Mouse (Mus musculus): ENCODE measurements around the gene Ptchd4.

Ptchd4 gene

DNA sequence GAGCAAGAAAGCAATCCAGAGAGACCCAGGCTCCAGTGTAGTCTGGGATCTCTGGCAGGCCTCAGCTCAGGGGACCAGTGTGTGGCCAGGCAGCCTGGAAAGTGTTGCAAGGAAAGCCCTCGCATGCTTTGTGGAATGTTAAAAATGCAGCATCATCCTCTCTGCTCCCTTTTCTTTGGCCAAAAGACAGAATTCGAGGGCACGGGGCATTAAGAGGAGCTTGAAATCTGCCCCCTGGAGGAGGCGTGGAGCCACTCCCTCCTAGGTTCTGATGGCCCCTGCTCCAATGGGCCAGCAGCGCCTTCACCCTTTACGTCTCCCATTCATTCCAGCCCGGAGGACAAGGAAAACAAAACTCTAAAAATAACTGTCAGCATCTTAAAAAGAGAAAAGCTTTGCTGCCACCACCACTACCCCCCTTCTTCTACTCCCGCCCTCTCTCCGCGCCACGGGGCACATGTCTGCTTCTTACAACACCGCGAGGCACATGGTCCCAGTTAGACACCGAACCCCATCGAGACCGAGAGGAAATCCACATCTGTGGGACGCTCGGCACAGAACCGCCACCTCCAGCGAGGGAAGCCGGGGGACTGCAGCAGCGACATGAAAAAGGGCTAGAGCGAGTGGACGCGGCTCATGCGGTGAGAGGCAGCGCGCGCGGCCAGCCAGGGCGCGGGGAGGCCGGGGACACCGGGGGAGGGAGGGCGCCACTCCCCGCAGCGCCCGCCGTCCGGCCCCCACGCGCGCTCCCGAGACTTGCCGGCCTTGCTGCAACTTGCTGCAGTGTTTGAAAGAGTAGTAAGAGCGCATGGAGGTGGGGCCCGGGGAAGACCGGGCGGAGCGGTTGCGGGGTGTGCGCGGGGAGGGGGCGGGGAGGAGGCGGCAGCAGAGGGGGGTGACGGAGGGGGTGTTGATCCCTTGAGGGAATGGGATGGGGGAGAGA lies at the start of gene Ptchd4:
Ptchd4 (plus strand) TSS at position 279 of the 943 bp plus-strand sequence.
- DNase-seq (ENCODE audit: low read depth, low spot score) = peak; percentile 29

GRCm38 (mm10) chr17:42276861-42277260 lies 38.9 kb upstream of the Ptchd4 start:
- DNase-seq (ENCODE audit: low read depth, low spot score) = peak; percentile 32

DNA sequence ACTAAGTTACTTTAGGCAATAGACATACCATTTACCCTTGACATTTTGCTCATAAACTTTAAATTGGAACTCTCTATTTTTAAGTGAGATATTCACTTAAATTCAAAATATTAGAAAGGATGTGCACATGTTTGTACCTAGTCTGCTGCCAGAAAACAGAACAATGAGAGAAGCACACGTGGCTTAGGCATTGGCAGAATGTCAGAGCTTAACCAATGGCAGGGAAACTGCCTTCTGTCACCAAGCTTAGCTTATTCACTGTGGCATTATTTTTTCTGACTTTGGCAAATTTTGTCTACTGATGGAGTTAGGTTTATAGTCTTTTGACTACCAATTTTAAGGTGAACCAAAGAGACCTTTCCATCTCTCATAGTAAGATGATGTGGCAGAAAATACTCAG lies 31.4 kb upstream of the Ptchd4 start:
- no peak for DNase-seq (ENCODE audit: low read depth, low spot score)

DNA sequence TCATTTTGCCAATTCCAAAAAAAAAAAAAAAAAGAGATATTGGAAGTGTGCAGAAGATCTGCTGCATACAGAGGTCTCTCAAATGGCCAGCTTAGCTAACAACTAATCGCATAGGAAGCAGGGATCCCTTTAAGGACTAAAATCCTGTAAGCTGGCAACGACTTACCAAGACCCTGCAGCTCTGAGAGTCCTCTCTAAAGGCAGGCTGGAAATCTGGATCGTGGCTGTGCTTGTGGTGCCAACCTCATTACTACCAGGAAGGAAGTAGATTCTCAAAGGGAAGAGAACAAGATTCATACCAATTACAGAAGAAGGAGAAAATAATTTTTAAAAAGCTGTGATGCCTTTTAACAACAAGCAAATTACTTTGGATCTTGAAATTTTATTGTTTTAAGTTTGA lies 29.5 kb upstream of the Ptchd4 start:
- no peak for DNase-seq (ENCODE audit: low read depth, low spot score)

- DNase-seq (ENCODE audit: low read depth, low spot score) = no peak
These were observed 25.4 kb upstream of the Ptchd4 start for GRCm38 (mm10) chr17:42290341-42290740.

DNA sequence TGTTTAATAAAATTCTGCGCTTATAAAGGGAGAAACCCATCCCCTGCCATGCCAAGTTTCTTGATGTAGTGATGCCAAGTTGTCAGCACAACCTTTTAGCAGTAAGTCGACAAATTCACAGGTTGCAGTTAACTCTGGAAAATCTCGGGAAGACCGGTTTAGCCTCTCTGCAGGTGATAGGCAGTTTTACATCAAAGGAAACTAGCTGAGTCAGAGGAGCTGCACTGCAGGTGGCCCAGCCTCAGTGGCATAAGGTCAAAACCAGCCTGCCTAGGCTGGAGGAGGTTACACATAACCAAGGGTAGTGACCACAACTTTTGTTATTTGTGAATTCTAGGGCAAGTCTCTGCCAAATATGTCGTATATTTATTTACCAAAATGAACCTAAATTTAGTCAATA lies 24.0 kb upstream of the Ptchd4 start:
- no peak for DNase-seq (ENCODE audit: low read depth, low spot score)

DNA sequence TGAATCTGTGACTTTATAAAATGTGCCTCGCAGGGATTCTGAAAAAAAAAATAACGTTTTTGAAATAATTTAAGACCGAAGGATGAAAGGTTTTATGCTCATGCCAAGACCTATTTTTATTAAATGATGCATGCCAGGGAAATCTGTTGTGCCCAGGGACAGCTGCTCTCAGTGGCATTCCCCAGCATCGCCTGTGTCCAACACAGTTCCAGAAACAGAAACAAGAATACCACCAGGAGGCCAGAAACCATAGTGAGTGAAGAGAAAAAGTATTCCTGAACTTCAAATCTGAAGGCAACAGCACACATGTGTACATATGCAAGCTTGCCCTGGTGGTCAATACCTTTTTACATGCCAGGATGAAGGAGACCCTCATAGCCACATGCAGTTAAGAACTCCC lies 17.8 kb upstream of the Ptchd4 start:
- DNase-seq (ENCODE audit: low read depth, low spot score) = no peak

GRCm38 (mm10) chr17:42299681-42300080 lies 16.1 kb upstream of the Ptchd4 start:
- no peak for DNase-seq (ENCODE audit: low read depth, low spot score)

GRCm38 (mm10) chr17:42303062-42303577 lies 12.6 kb upstream of the Ptchd4 start:
- no peak for DNase-seq (ENCODE audit: low read depth, low spot score)

DNA sequence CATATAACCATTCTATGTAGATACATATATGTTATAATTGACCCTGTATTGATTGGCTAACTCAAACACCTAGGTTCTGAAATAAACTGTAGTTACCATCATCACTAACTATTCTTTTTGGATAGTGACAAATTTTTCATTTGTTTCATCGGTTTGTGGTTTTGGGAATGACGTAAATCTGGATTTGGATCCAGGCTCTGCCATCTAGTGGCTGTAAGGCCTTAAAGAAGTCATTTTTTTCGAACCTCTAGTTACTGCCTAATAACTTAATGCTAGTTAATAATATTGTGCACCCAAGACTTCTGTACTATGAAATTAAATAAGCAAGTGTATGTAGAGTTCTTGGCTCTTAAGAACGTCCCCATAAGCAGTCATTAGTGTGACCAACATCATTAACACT lies 11.5 kb upstream of the Ptchd4 start:
- DNase-seq (ENCODE audit: low read depth, low spot score) = no peak

- DNase-seq (ENCODE audit: low read depth, low spot score) = no peak
These were observed 8.7 kb upstream of the Ptchd4 start for GRCm38 (mm10) chr17:42307001-42307400.

- no peak for DNase-seq (ENCODE audit: low read depth, low spot score)
These were observed 5.6 kb upstream of the Ptchd4 start for GRCm38 (mm10) chr17:42310136-42310535.

- no peak for DNase-seq (ENCODE audit: low read depth, low spot score)
These were observed 850 bp downstream of the Ptchd4 start for GRCm38 (mm10) chr17:42316612-42316982.

DNA sequence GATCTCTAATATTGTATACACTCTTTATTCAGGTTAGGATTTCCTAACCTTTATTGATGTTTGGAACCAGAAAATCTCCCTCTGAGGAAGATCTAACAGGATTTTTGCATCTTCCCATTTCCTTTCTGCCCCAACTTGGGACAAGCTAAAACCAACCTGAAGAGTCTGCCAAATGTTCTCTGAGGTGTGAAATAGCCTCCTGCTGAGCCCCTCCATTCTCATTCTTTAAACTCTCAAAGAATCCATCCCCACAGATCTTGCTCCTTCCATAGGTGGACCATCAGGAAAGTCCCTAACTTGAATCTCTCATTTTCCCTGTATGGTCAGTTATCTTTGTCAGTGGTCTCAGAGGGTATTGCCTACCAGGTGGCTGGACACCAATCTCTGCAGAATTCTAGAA lies 20.0 kb downstream of the Ptchd4 start:
- no peak for DNase-seq (ENCODE audit: low read depth, low spot score)

- DNase-seq (ENCODE audit: low read depth, low spot score) = no peak
These were observed 20.8 kb downstream of the Ptchd4 start for GRCm38 (mm10) chr17:42336571-42336970.

DNA sequence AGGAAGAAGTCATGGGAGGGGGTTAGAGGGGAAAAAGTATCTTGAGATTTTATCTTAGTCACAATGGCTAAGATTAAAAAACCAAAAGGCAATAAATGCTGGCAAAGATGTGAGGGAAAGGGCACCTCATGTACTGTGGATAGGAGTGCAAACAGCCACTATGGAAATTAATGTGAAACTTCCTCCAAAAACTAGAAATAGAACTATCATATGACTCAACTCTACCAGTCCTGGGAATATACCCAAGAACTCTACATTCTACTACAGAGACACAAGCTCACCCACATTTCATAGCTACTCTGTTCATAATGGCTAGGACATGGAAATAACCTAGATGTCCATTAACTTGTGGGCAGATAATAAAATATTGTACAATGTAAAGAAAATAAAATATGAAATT lies 30.3 kb downstream of the Ptchd4 start:
- DNase-seq (ENCODE audit: low read depth, low spot score) = peak; percentile 54

DNA sequence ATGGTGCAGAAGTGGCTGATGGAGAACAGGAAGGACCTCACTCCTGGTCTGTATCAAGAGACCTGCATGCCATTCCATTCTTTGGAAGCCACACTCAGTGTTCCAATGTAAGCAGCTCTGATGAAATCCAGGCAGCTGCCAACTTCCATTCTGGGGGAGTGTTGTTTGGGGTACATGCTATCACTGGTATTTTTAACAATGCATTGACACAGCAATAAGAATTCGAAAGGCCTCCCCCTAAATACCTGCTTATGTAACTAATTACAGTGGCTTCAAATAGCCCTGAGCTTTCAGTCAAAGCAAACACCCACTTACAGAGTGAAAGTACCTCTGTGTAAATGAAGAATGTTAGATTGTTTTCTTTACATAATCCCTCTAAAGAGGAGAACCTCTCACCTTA lies 42.7 kb downstream of the Ptchd4 start:
- DNase-seq (ENCODE audit: low read depth, low spot score) = peak; percentile 63

DNA sequence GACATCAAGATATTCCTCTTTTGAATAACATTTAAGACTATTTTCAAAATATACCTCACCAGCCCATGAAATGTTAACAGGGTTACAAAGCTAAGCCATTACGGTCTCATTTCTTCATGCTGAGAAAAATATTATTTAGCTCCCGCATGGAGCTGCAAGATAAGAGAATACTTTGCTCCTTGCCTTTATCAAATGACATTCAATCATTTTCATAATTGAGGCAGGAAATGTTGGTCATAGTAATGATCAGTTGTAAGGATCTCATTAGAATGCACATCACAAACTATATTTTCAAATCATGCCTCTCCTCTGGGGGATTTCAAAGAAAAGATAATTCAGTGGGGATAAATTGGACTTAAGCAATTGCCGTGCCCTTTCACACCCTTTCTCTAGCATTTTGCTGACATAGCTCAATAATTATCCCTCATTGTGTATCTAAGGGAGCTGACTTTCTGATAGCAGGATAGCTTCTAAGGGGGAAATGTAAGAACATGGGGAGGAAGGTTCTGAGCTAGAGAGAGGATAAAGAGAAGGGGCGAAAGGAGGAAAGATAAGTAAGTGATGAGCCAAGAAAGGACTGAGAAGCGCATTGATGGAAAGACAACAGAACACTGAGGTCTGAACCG lies 47.5 kb downstream of the Ptchd4 start:
- no peak for DNase-seq (ENCODE audit: low read depth, low spot score)

DNA sequence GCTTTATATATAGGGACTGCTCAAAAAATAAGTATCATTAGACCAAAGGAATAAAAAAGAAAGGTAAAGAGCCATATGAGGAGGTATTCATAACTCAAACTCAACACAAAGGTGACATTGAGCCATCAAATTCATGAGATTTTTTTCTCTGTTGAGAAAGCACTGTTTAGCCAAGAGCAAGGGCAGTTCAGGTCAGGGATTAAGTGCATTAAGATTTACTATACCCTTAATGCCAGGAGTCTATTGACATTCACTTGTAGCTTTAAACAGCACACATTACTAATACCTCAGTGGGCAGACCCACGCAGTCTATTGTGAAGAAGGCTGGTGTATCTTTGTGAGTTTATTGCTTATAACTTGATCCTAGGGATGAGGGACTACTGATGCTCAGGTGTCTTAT lies 49.0 kb downstream of the Ptchd4 start:
- DNase-seq (ENCODE audit: low read depth, low spot score) = no peak

GRCm38 (mm10) chr17:42374881-42375280 lies 59.1 kb downstream of the Ptchd4 start:
- DNase-seq (ENCODE audit: low read depth, low spot score) = no peak

DNA sequence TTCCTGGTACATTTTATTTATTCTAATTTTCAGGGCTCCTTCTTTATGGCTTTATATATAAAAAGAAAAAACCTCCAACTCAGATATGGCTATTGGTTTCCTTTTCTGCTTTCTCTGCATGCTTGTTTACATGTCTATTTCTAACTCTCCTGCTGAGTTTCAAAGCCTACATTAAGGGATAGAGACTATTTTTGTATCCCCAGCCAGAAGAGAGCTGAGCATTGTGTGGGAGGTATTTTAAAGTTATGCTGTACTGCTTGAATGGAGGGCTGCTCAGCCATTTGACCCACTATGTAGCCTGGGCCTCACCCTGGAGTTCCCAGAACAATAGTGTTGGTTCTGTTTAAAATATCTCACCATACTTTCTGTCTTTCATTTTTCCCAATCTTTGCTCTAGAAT lies 77.3 kb downstream of the Ptchd4 start:
- peak; percentile 57 for DNase-seq (ENCODE audit: low read depth, low spot score)

DNA sequence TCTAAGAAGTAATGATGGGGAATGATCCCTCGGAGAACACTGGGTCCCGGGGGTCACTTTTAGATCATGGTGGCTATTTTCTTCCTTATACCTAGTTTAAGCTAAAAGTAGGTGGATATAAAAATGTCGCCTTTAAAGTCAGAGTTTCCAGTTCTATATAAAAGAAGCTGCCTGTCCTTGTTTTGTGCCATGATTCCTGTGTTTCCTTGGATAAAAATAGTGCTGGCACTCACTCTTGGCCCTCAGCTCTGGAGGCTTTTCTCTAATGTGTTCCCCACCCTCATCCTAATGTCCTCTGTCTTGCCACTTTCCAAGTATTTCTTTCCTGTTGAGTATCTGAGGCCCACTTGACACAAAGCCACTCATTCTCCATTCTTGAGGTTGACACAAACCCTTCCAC lies 79.6 kb downstream of the Ptchd4 start:
- peak; percentile 29 for DNase-seq (ENCODE audit: low read depth, low spot score)

- no peak for DNase-seq (ENCODE audit: low read depth, low spot score)
These were observed 102.7 kb downstream of the Ptchd4 start for GRCm38 (mm10) chr17:42418449-42418848.

Data from telencephalon, adult 2 months (tissue).